Mouse (Mus musculus) adrenal gland, adult (tissue): ENCODE results near the gene Pgam5.

Source experiments
- DNase-seq, 2 experiments: peaks; one replicate each; pipeline ENCODE4 v3.0.0; 2022 to 2023; ENCODE audit warnings: low spot score in 1 of 2; ENCODE audit not compliant: inconsistent age in 2 of 2

Gene Pgam5

GRCm38 (mm10) chr5:110269141-110270101, at the start of gene Pgam5:
Pgam5 (minus strand) TSS chr5:110269913.
- DNase-seq: peak; percentile 88 to 95

- DNase-seq: no peak
Measured at GRCm38 (mm10) chr5:110313127-110313526, 43.4 kb upstream of the Pgam5 start.

GRCm38 (mm10) chr5:110308861-110309260, 39.1 kb upstream of the Pgam5 start:
- no peak for DNase-seq

- no peak for DNase-seq
Measured at GRCm38 (mm10) chr5:110300591-110300990, 30.9 kb upstream of the Pgam5 start.

GRCm38 (mm10) chr5:110296637-110297036, 26.9 kb upstream of the Pgam5 start:
- no peak for DNase-seq

GRCm38 (mm10) chr5:110291649-110292048, 21.9 kb upstream of the Pgam5 start:
- no peak for DNase-seq

GRCm38 (mm10) chr5:110287084-110287475, 17.4 kb upstream of the Pgam5 start:
- no peak for DNase-seq

GRCm38 (mm10) chr5:110286446-110287083, 16.9 kb upstream of the Pgam5 start:
- no peak for DNase-seq

- DNase-seq: peak; percentile 89 to 95
Measured at GRCm38 (mm10) chr5:110285770-110286445, 16.2 kb upstream of the Pgam5 start, which contains the start of the genes Pxmp2 and Pole. Pxmp2 (minus strand) TSS chr5:110286186. Pole (plus strand) TSS chr5:110286306.

- peak in 1 of 2 experiments; percentile 51 for DNase-seq
Measured at GRCm38 (mm10) chr5:110285156-110285555, 15.4 kb upstream of the Pgam5 start.

- DNase-seq: peak; percentile 33 to 73
Measured at GRCm38 (mm10) chr5:110284536-110284935, 14.8 kb upstream of the Pgam5 start.

GRCm38 (mm10) chr5:110281984-110282383, 12.3 kb upstream of the Pgam5 start:
- no peak for DNase-seq

- no peak for DNase-seq
Measured at GRCm38 (mm10) chr5:110276910-110277309, 7.2 kb upstream of the Pgam5 start.

GRCm38 (mm10) chr5:110276391-110276790, 6.7 kb upstream of the Pgam5 start:
- no peak for DNase-seq

- DNase-seq: no peak
Measured at GRCm38 (mm10) chr5:110274846-110275245, 5.1 kb upstream of the Pgam5 start.

GRCm38 (mm10) chr5:110274147-110274546, 4.4 kb upstream of the Pgam5 start:
- no peak for DNase-seq

GRCm38 (mm10) chr5:110270242-110270641, 529 bp upstream of the Pgam5 start:
- no peak for DNase-seq

- DNase-seq: no peak
Measured at GRCm38 (mm10) chr5:110266941-110267340, 2.8 kb downstream of the Pgam5 start.

GRCm38 (mm10) chr5:110244091-110244490, 25.6 kb downstream of the Pgam5 start:
- DNase-seq: no peak

- no peak for DNase-seq
Measured at GRCm38 (mm10) chr5:110232346-110232745, 37.4 kb downstream of the Pgam5 start.

- peak; percentile 12 to 44 for DNase-seq
Measured at GRCm38 (mm10) chr5:110231638-110232037, 38.1 kb downstream of the Pgam5 start.
